Comparison of ENCODE assay signal across 23 mouse cellular contexts in the genomic region with DNA sequence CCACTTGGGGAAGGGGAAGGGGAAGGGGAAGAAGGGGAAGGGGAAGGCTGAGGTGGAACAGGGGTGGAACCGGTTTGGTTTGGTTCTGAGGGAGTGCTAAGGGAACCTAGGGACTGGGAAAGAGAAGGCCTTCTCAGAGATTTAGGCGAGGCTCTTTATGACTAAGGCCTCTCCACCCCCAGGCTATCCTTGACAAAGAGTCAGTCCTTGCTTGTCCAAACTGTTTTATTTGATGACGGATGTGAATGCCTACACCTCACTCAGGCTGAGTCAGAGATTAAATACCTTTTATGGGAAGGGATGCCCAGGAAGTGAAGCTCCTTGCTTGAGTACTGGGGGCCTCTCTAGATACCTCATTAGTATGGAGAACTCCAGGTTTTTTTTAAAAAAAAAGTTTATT. TPM values are rescaled to one million over a fixed set of nuclear protein-coding genes. Genes with fewer than 3 reads are reported as not detected.
DNase-seq lines count a peak whose midpoint lies in the region; ATAC-seq lines count a peak whose summit lies in the region.
"Had no signal": no experiment of that assay in that cellular context is flagged by ENCODE, and none has a peak within 500 bp of the region (broad histone marks: within the 10 kb centered on the region; RNA-seq: fewer than 3 reads in every experiment).

No protein-coding gene starts in this region.

- H3K27me3 ChIP-seq in stomach, embryonic 15.5 days (replicated peaks) = no peaks in the 10 kb centered on the region
- H3K27me3 ChIP-seq in kidney, embryonic 16.5 days (ENCODE audit: insufficient read depth, low read length) = no peaks in the 10 kb centered on the region
- H3K27me3 ChIP-seq: heart, embryonic 12.5 days; hindbrain, embryonic 12.5 days had no signal

- peak; percentile 76 for DNase-seq in 3T3-L1 (ENCODE audit: low read depth, low spot score)
- DNase-seq in Muller cell, postnatal 12 days (ENCODE audit: inconsistent ontology term) = peak; percentile 54
- peak; percentile 68 for DNase-seq in adrenal gland, postnatal 14 days
- no peak for DNase-seq in lung, postnatal 14 days
- no peak for DNase-seq in right cerebral cortex, postnatal 25 days
- DNase-seq: cerebellum, adult 8-10 months; heart, adult 11 months; heart, postnatal 14 days; kidney, adult 8-10 months; kidney, postnatal 25 days; lung, adult 18-20 months; midbrain, embryonic 14.5 days; thymus, postnatal 25 days had no signal

- no peaks in the 10 kb centered on the region for H3K36me3 ChIP-seq in stomach, embryonic 15.5 days
- H3K36me3 ChIP-seq in kidney, embryonic 16.5 days (ENCODE audit: insufficient read depth, low read length) = no peaks in the 10 kb centered on the region
- H3K36me3 ChIP-seq: G1E; heart, embryonic 12.5 days; hindbrain, embryonic 12.5 days; neural tube, embryonic 13.5 days had no signal

- WGBS in stomach, embryonic 15.5 days = 40% methylated on average over 3 of the region's 3 CpGs
- WGBS in kidney, embryonic 16.5 days = 63% methylated on average over 3 of the region's 3 CpGs

- no peaks in the 10 kb centered on the region for H3K9me3 ChIP-seq in stomach, embryonic 15.5 days
- no peaks in the 10 kb centered on the region for H3K9me3 ChIP-seq in kidney, embryonic 16.5 days (ENCODE audit: low read length)
- H3K9me3 ChIP-seq: G1E; heart, embryonic 12.5 days; hindbrain, embryonic 12.5 days; neural tube, embryonic 13.5 days had no signal

- H3K4me3 ChIP-seq in stomach, embryonic 15.5 days (replicated peaks) = no peak overlapping the region
- no peak overlapping the region for H3K4me3 ChIP-seq in kidney, embryonic 16.5 days (ENCODE audit: low read length)
- H3K4me3 ChIP-seq: heart, embryonic 12.5 days; hindbrain, embryonic 12.5 days; megakaryocyte, embryonic 14.5 days; neural tube, embryonic 13.5 days had no signal

- H3K4me1 ChIP-seq in stomach, embryonic 15.5 days = no peaks in the 10 kb centered on the region
- 0 out of 2 replicates have a peak, but pooled peaks cover 5% of the 10 kb centered on the region for H3K4me1 ChIP-seq in kidney, embryonic 16.5 days (ENCODE audit: insufficient read depth, low read length)
- H3K4me1 ChIP-seq: hindbrain, embryonic 12.5 days; megakaryocyte, embryonic 14.5 days had no signal

- no peak overlapping the region for H3K4me2 ChIP-seq in stomach, embryonic 15.5 days
- H3K4me2 ChIP-seq in kidney, embryonic 16.5 days (replicated peaks; ENCODE audit: low read depth, low read length) = no peak overlapping the region
- H3K4me2 ChIP-seq: heart, embryonic 12.5 days; hindbrain, embryonic 12.5 days; liver, embryonic 11.5 days; neural tube, embryonic 13.5 days had no signal

- no peak for ATAC-seq in stomach, embryonic 15.5 days (ENCODE audit: insufficient read depth, low FRiP score, low read depth)
- no peak for ATAC-seq in kidney, embryonic 16.5 days (ENCODE audit: low FRiP score, low TSS enrichment)
- ATAC-seq: forebrain, embryonic 16.5 days; inflammation-experienced regulatory T-cells, adult 6 months had no signal

- peak overlapping the region; percentile 55; the same call in 1 of the 2 replicates for H3K27ac ChIP-seq in stomach, embryonic 15.5 days
- no peak overlapping the region for H3K27ac ChIP-seq in kidney, embryonic 16.5 days (ENCODE audit: low read length)
- H3K27ac ChIP-seq: hindbrain, embryonic 12.5 days; neural tube, embryonic 13.5 days had no signal

- no peak overlapping the region for H3K9ac ChIP-seq in stomach, embryonic 15.5 days
- no peak overlapping the region for H3K9ac ChIP-seq in kidney, embryonic 16.5 days (replicated peaks; ENCODE audit: low read length)
- H3K9ac ChIP-seq: heart, embryonic 12.5 days; hindbrain, embryonic 12.5 days; neural tube, embryonic 13.5 days had no signal

RNA-seq across cellular contexts. Expression of a gene that starts 52.8 kb away (rescaled TPM):
- total RNA-seq in adrenal gland, postnatal 14 days (2021) = 137 and 146 TPM in 2 replicates
- 185 and 189 TPM in 2 replicates for polyA plus RNA-seq in stomach, embryonic 15.5 days (2015; fragmentation: Nextera tagmentation; extraction: Ambion mirVana)
- 251 and 263 TPM in 2 replicates for polyA plus RNA-seq in kidney, embryonic 16.5 days (2015; fragmentation: Nextera tagmentation; extraction: Ambion mirVana)

Comparison
In these comparisons a context has a peak if more than half of its experiments do, and no peak if none do; other contexts are left out.
1. DNase-seq: peak in 3T3-L1 (single experiment), Muller cell, postnatal 12 days (single experiment) and adrenal gland, postnatal 14 days (single experiment); none in lung, postnatal 14 days (single experiment) and right cerebral cortex, postnatal 25 days (single experiment).